Mouse (Mus musculus): ENCODE results near the gene Fbrsl1. TPM values are rescaled to one million over a fixed set of nuclear protein-coding genes. Genes with fewer than 3 reads are reported as not detected.

Fbrsl1 gene
- polyA plus RNA-seq, 1 experiment from 2014 or later, result 23.9 TPM

- Histone ChIP-seq H3K27me3 (replicated peaks; ENCODE audit: control insufficient read depth, insufficient read depth, low read length) (no peaks in the 10 kb centered on the region), H3K9ac (replicated peaks; ENCODE audit: low read depth, low read length) (no peak overlapping the region; the same call in 1 of the 2 replicates), H3K4me2 (ENCODE audit: low read length) (peak overlapping the region; percentile 62), H3K4me1 (replicated peaks; ENCODE audit: control insufficient read depth, insufficient read depth, low read length) (peaks cover 12% of the 10 kb centered on the region), H3K36me3 (ENCODE audit: control insufficient read depth, insufficient read depth) (peaks cover 8% of the 10 kb centered on the region; the same call in 1 of the 2 replicates), H3K27ac (ENCODE audit: low read length) (no peak overlapping the region), H3K9me3 (ENCODE audit: control insufficient read depth, low read length) (no peaks in the 10 kb centered on the region), H3K4me3 (replicated peaks; ENCODE audit: low read length) (peak overlapping the region; percentile 40; the same call in 1 of the 2 replicates)
- WGBS, result 46% methylated on average over 11 of the region's 11 CpGs
- ATAC-seq, result 0 out of 2 replicates have a peak, but pooled peaks have one; percentile 19
Observed at GRCm38 (mm10) chr5:110363822-110364545, 84.3 kb downstream of the Fbrsl1 start.

GRCm38 (mm10) chr5:110363179-110363821, 85.0 kb downstream of the Fbrsl1 start:
- no peaks in the 10 kb centered on the region for H3K9me3 ChIP-seq (ENCODE audit: control insufficient read depth, low read length)
- peak overlapping the region; percentile 40 for H3K4me3 ChIP-seq (replicated peaks; ENCODE audit: low read length)
- peak; percentile 89 for ATAC-seq
- H3K36me3 ChIP-seq (ENCODE audit: control insufficient read depth, insufficient read depth), result peaks cover 8% of the 10 kb centered on the region; the same call in 1 of the 2 replicates
- H3K27me3 ChIP-seq (replicated peaks; ENCODE audit: control insufficient read depth, insufficient read depth, low read length), result no peaks in the 10 kb centered on the region
- no peak overlapping the region for H3K27ac ChIP-seq (ENCODE audit: low read length)
- WGBS, result 5% methylated on average over 71 of the region's 72 CpGs
- H3K9ac ChIP-seq (replicated peaks; ENCODE audit: low read depth, low read length), result peak overlapping the region; percentile 44
- peak overlapping the region; percentile 62 for H3K4me2 ChIP-seq (ENCODE audit: low read length)
- H3K4me1 ChIP-seq (replicated peaks; ENCODE audit: control insufficient read depth, insufficient read depth, low read length), result peaks cover 12% of the 10 kb centered on the region

GRCm38 (mm10) chr5:110362813-110363178, 85.5 kb downstream of the Fbrsl1 start:
- peaks cover 13% of the 10 kb centered on the region for H3K4me1 ChIP-seq (replicated peaks; ENCODE audit: control insufficient read depth, insufficient read depth, low read length)
- H3K9ac ChIP-seq (replicated peaks; ENCODE audit: low read depth, low read length), result peak overlapping the region; percentile 44
- peak; percentile 59; the same call in 1 of the 2 replicates for ATAC-seq
- peak overlapping the region; percentile 62 for H3K4me2 ChIP-seq (ENCODE audit: low read length)
- H3K9me3 ChIP-seq (ENCODE audit: control insufficient read depth, low read length), result no peaks in the 10 kb centered on the region
- 3% methylated on average over 25 of the region's 28 CpGs for whole genome bisulfite sequencing
- H3K27me3 ChIP-seq (replicated peaks; ENCODE audit: control insufficient read depth, insufficient read depth, low read length), result no peaks in the 10 kb centered on the region
- peaks cover 5% of the 10 kb centered on the region; the same call in 1 of the 2 replicates for H3K36me3 ChIP-seq (ENCODE audit: control insufficient read depth, insufficient read depth)
- H3K4me3 ChIP-seq (replicated peaks; ENCODE audit: low read length), result peak overlapping the region; percentile 40
- H3K27ac ChIP-seq (ENCODE audit: low read length), result no peak overlapping the region

- no peak for ATAC-seq
- 88% methylated on average over 6 of the region's 6 CpGs for WGBS
Observed at GRCm38 (mm10) chr5:110361465-110361864, 86.8 kb downstream of the Fbrsl1 start.

GRCm38 (mm10) chr5:110357531-110358179, 90.6 kb downstream of the Fbrsl1 start:
- H3K27ac ChIP-seq (ENCODE audit: low read length), result no peak overlapping the region
- no peaks in the 10 kb centered on the region for H3K9me3 ChIP-seq (ENCODE audit: control insufficient read depth, low read length)
- ATAC-seq, result peak; percentile 66
- 0 out of 2 replicates have a peak, but pooled peaks cover 2% of the 10 kb centered on the region for H3K36me3 ChIP-seq (ENCODE audit: control insufficient read depth, insufficient read depth)
- peaks cover 4% of the 10 kb centered on the region; the same call in 1 of the 2 replicates for H3K4me1 ChIP-seq (replicated peaks; ENCODE audit: control insufficient read depth, insufficient read depth, low read length)
- H3K9ac ChIP-seq (replicated peaks; ENCODE audit: low read depth, low read length), result no peak overlapping the region
- no peaks in the 10 kb centered on the region for H3K27me3 ChIP-seq (replicated peaks; ENCODE audit: control insufficient read depth, insufficient read depth, low read length)
- WGBS, result 35% methylated on average over 8 of the region's 9 CpGs
- H3K4me2 ChIP-seq (ENCODE audit: low read length), result no peak overlapping the region
- H3K4me3 ChIP-seq (replicated peaks; ENCODE audit: low read length), result no peak overlapping the region

More at GRCm38 (mm10) chr5:110361465-110361864, 86.8 kb downstream of the Fbrsl1 start:
- peaks cover 16% of the 10 kb centered on the region for H3K4me1 ChIP-seq (replicated peaks; ENCODE audit: control insufficient read depth, insufficient read depth, low read length)
- H3K27ac ChIP-seq (ENCODE audit: low read length), result no peak overlapping the region
- peaks cover 2% of the 10 kb centered on the region; the same call in 1 of the 2 replicates for H3K36me3 ChIP-seq (ENCODE audit: control insufficient read depth, insufficient read depth)
- no peaks in the 10 kb centered on the region for H3K9me3 ChIP-seq (ENCODE audit: control insufficient read depth, low read length)
- H3K4me3 ChIP-seq (replicated peaks; ENCODE audit: low read length), result no peak overlapping the region
- no peak overlapping the region for H3K4me2 ChIP-seq (ENCODE audit: low read length)
- H3K9ac ChIP-seq (replicated peaks; ENCODE audit: low read depth, low read length), result no peak overlapping the region
- H3K27me3 ChIP-seq (replicated peaks; ENCODE audit: control insufficient read depth, insufficient read depth, low read length), result no peaks in the 10 kb centered on the region

- Histone ChIP-seq H3K9me3 (ENCODE audit: control insufficient read depth, low read length) (no peaks in the 10 kb centered on the region), H3K36me3 (ENCODE audit: control insufficient read depth, insufficient read depth) (no peaks in the 10 kb centered on the region), H3K27me3 (replicated peaks; ENCODE audit: control insufficient read depth, insufficient read depth, low read length) (no peaks in the 10 kb centered on the region), H3K4me3 (replicated peaks; ENCODE audit: low read length) (no peak overlapping the region), H3K4me1 (replicated peaks; ENCODE audit: control insufficient read depth, insufficient read depth, low read length) (peaks cover 4% of the 10 kb centered on the region; the same call in 1 of the 2 replicates), H3K27ac (ENCODE audit: low read length) (no peak overlapping the region), H3K9ac (replicated peaks; ENCODE audit: low read depth, low read length) (no peak overlapping the region), H3K4me2 (ENCODE audit: low read length) (no peak overlapping the region)
- ATAC-seq, result no peak
- 13% methylated on average over 7 of the region's 7 CpGs for WGBS
Observed at GRCm38 (mm10) chr5:110354716-110355115, 93.6 kb downstream of the Fbrsl1 start.

- H3K27me3 ChIP-seq (replicated peaks; ENCODE audit: control insufficient read depth, insufficient read depth, low read length), result 0 out of 2 replicates have a peak, but pooled peaks cover 3% of the 10 kb centered on the region
- H3K9ac ChIP-seq (replicated peaks; ENCODE audit: low read depth, low read length), result no peak overlapping the region
- H3K9me3 ChIP-seq (ENCODE audit: control insufficient read depth, low read length), result no peaks in the 10 kb centered on the region
- ATAC-seq, result no peak
- no peak overlapping the region for H3K4me2 ChIP-seq (ENCODE audit: low read length)
- H3K4me3 ChIP-seq (replicated peaks; ENCODE audit: low read length), result no peak overlapping the region
- WGBS, result 92% methylated on average over 8 of the region's 8 CpGs
- no peaks in the 10 kb centered on the region for H3K36me3 ChIP-seq (ENCODE audit: control insufficient read depth, insufficient read depth)
- no peak overlapping the region for H3K27ac ChIP-seq (ENCODE audit: low read length)
- peaks cover 5% of the 10 kb centered on the region; the same call in 1 of the 2 replicates for H3K4me1 ChIP-seq (replicated peaks; ENCODE audit: control insufficient read depth, insufficient read depth, low read length)
Observed at GRCm38 (mm10) chr5:110347006-110347405, 101.3 kb downstream of the Fbrsl1 start.

- ATAC-seq, result no peak
- no peak overlapping the region for H3K27ac ChIP-seq (ENCODE audit: low read length)
- no peaks in the 10 kb centered on the region for H3K36me3 ChIP-seq (ENCODE audit: control insufficient read depth, insufficient read depth)
- H3K4me1 ChIP-seq (replicated peaks; ENCODE audit: control insufficient read depth, insufficient read depth, low read length), result peaks cover 5% of the 10 kb centered on the region; the same call in 1 of the 2 replicates
- H3K4me2 ChIP-seq (ENCODE audit: low read length), result no peak overlapping the region
- H3K4me3 ChIP-seq (replicated peaks; ENCODE audit: low read length), result no peak overlapping the region
- H3K27me3 ChIP-seq (replicated peaks; ENCODE audit: control insufficient read depth, insufficient read depth, low read length), result 0 out of 2 replicates have a peak, but pooled peaks cover 3% of the 10 kb centered on the region
- no peaks in the 10 kb centered on the region for H3K9me3 ChIP-seq (ENCODE audit: control insufficient read depth, low read length)
- 92% methylated on average over 4 of the region's 4 CpGs for WGBS
- no peak overlapping the region for H3K9ac ChIP-seq (replicated peaks; ENCODE audit: low read depth, low read length)
Observed at GRCm38 (mm10) chr5:110345553-110345952, 102.8 kb downstream of the Fbrsl1 start.

GRCm38 (mm10) chr5:110344524-110344923, 103.8 kb downstream of the Fbrsl1 start, which contains the start of gene Lrcol1:
Gene Lrcol1 (plus strand): TSS chr5:110344730.
- H3K27me3 ChIP-seq (replicated peaks; ENCODE audit: control insufficient read depth, insufficient read depth, low read length), result 0 out of 2 replicates have a peak, but pooled peaks cover 3% of the 10 kb centered on the region
- no peak within 1 kb of the TSS for H3K4me3 ChIP-seq (replicated peaks; ENCODE audit: low read length)
- H3K36me3 ChIP-seq (ENCODE audit: control insufficient read depth, insufficient read depth), result no peaks in the 10 kb centered on the region
- H3K9ac ChIP-seq (replicated peaks; ENCODE audit: low read depth, low read length), result no peak within 1 kb of the TSS
- no peak within 1 kb of the TSS for H3K4me2 ChIP-seq (ENCODE audit: low read length)
- no peak within 1 kb of the TSS for H3K27ac ChIP-seq (ENCODE audit: low read length)
- no peak for ATAC-seq
- H3K9me3 ChIP-seq (ENCODE audit: control insufficient read depth, low read length), result no peaks in the 10 kb centered on the region
- 82% methylated on average over 4 of the region's 4 CpGs for WGBS
- H3K4me1 ChIP-seq (replicated peaks; ENCODE audit: control insufficient read depth, insufficient read depth, low read length), result peaks cover 5% of the 10 kb centered on the region; the same call in 1 of the 2 replicates

Measured in forebrain, embryonic 16.5 days (tissue).